Mouse (Mus musculus): ENCODE data around the gene Dnm3. TPM values are rescaled to one million over a fixed set of nuclear protein-coding genes. Genes with fewer than 3 reads are reported as not detected.
A peak's percentile ranks its signal among the peaks of the same experiment; 100 is the strongest.

Dnm3 gene
- polyA plus RNA-seq, 1 experiment from 2014 or later, result 27.8 TPM

- Histone ChIP-seq H3K36me3 (no peaks in the 10 kb centered on the region), H3K9ac (no peak overlapping the region), H3K9me3 (no peaks in the 10 kb centered on the region), H3K4me2 (replicated peaks) (no peak overlapping the region), H3K27me3 (replicated peaks) (no peaks in the 10 kb centered on the region), H3K4me1 (no peaks in the 10 kb centered on the region; the same call in 1 of the 2 replicates), H3K4me3 (no peak overlapping the region), H3K27ac (no peak overlapping the region)
- ATAC-seq (ENCODE audit: low FRiP score, low read depth), result no peak
- WGBS, result 79% methylated on average over 7 of the region's 7 CpGs
These were observed 252.2 kb downstream of the Dnm3 start for GRCm38 (mm10) chr1:162225621-162226147.

- Histone ChIP-seq H3K27ac (no peak overlapping the region), H3K4me1 (no peaks in the 10 kb centered on the region; the same call in 1 of the 2 replicates), H3K4me2 (replicated peaks) (no peak overlapping the region), H3K36me3 (no peaks in the 10 kb centered on the region), H3K4me3 (no peak overlapping the region), H3K9ac (no peak overlapping the region), H3K27me3 (replicated peaks) (no peaks in the 10 kb centered on the region), H3K9me3 (no peaks in the 10 kb centered on the region)
- ATAC-seq (ENCODE audit: low FRiP score, low read depth), result no peak
- WGBS, result 71% methylated on average over 10 of the region's 10 CpGs
These were observed 252.8 kb downstream of the Dnm3 start for GRCm38 (mm10) chr1:162224817-162225605.

- no peak overlapping the region for H3K27ac ChIP-seq
- no peaks in the 10 kb centered on the region for H3K9me3 ChIP-seq
- WGBS, result 89% methylated on average over 3 of the region's 3 CpGs
- ATAC-seq (ENCODE audit: low FRiP score, low read depth), result no peak
- no peaks in the 10 kb centered on the region; the same call in 1 of the 2 replicates for H3K4me1 ChIP-seq
- H3K9ac ChIP-seq, result no peak overlapping the region
- no peaks in the 10 kb centered on the region for H3K36me3 ChIP-seq
- H3K4me3 ChIP-seq, result no peak overlapping the region
- no peak overlapping the region for H3K4me2 ChIP-seq (replicated peaks)
- H3K27me3 ChIP-seq (replicated peaks), result no peaks in the 10 kb centered on the region
These were observed 253.8 kb downstream of the Dnm3 start for GRCm38 (mm10) chr1:162224061-162224460.

- Histone ChIP-seq H3K27me3 (replicated peaks) (no peaks in the 10 kb centered on the region), H3K9ac (no peak overlapping the region), H3K36me3 (no peaks in the 10 kb centered on the region), H3K4me1 (no peaks in the 10 kb centered on the region; the same call in 1 of the 2 replicates), H3K4me3 (no peak overlapping the region), H3K27ac (no peak overlapping the region), H3K4me2 (replicated peaks) (no peak overlapping the region; the same call in 1 of the 2 replicates), H3K9me3 (no peaks in the 10 kb centered on the region)
- 87% methylated on average over 8 of the region's 8 CpGs for WGBS
- no peak for ATAC-seq (ENCODE audit: low FRiP score, low read depth)
These were observed 254.4 kb downstream of the Dnm3 start for GRCm38 (mm10) chr1:162223258-162223940.

- Histone ChIP-seq H3K4me3 (no peak overlapping the region), H3K9ac (no peak overlapping the region), H3K27ac (no peak overlapping the region), H3K4me1 (peaks cover 6% of the 10 kb centered on the region), H3K4me2 (replicated peaks) (no peak overlapping the region), H3K9me3 (no peaks in the 10 kb centered on the region), H3K36me3 (no peaks in the 10 kb centered on the region), H3K27me3 (replicated peaks) (no peaks in the 10 kb centered on the region)
- ATAC-seq (ENCODE audit: low FRiP score, low read depth), result no peak
These were observed 255.5 kb downstream of the Dnm3 start for GRCm38 (mm10) chr1:162222353-162222752.

- no peak overlapping the region for H3K27ac ChIP-seq
- no peak overlapping the region for H3K9ac ChIP-seq
- no peaks in the 10 kb centered on the region for H3K36me3 ChIP-seq
- H3K4me1 ChIP-seq, result peaks cover 7% of the 10 kb centered on the region
- H3K9me3 ChIP-seq, result no peaks in the 10 kb centered on the region
- no peaks in the 10 kb centered on the region for H3K27me3 ChIP-seq (replicated peaks)
- no peak overlapping the region for H3K4me3 ChIP-seq
- H3K4me2 ChIP-seq (replicated peaks), result 0 out of 2 replicates have a peak overlapping the region, but pooled peaks have one; percentile 16
- ATAC-seq (ENCODE audit: low FRiP score, low read depth), result no peak
- 63% methylated on average over 4 of the region's 4 CpGs for WGBS
These were observed 256.0 kb downstream of the Dnm3 start for GRCm38 (mm10) chr1:162221801-162222301.

- Histone ChIP-seq H3K9ac (no peak overlapping the region), H3K4me3 (no peak overlapping the region), H3K4me2 (replicated peaks) (0 out of 2 replicates have a peak overlapping the region, but pooled peaks have one; percentile 24), H3K9me3 (no peaks in the 10 kb centered on the region), H3K4me1 (peaks cover 7% of the 10 kb centered on the region), H3K27me3 (replicated peaks) (no peaks in the 10 kb centered on the region), H3K27ac (no peak overlapping the region), H3K36me3 (no peaks in the 10 kb centered on the region)
- no peak for ATAC-seq (ENCODE audit: low FRiP score, low read depth)
These were observed 256.9 kb downstream of the Dnm3 start for GRCm38 (mm10) chr1:162220891-162221290.

- H3K27me3 ChIP-seq (replicated peaks), result no peaks in the 10 kb centered on the region
- WGBS, result 81% methylated on average over 1 of the region's 1 CpGs
- H3K4me2 ChIP-seq (replicated peaks), result no peak overlapping the region
- no peaks in the 10 kb centered on the region for H3K36me3 ChIP-seq
- no peak overlapping the region for H3K27ac ChIP-seq
- no peaks in the 10 kb centered on the region for H3K9me3 ChIP-seq
- ATAC-seq (ENCODE audit: low FRiP score, low read depth), result no peak
- no peak overlapping the region for H3K9ac ChIP-seq
- no peak overlapping the region for H3K4me3 ChIP-seq
- H3K4me1 ChIP-seq, result peaks cover 7% of the 10 kb centered on the region
These were observed 258.1 kb downstream of the Dnm3 start for GRCm38 (mm10) chr1:162219781-162220180.

- no peaks in the 10 kb centered on the region for H3K36me3 ChIP-seq
- H3K9me3 ChIP-seq, result no peaks in the 10 kb centered on the region
- peaks cover 7% of the 10 kb centered on the region for H3K4me1 ChIP-seq
- peak overlapping the region; percentile 34 for H3K4me3 ChIP-seq
- H3K9ac ChIP-seq, result peak overlapping the region; percentile 40; the same call in 1 of the 2 replicates
- no peak for ATAC-seq (ENCODE audit: low FRiP score, low read depth)
- WGBS, result 68% methylated on average over 8 of the region's 8 CpGs
- no peaks in the 10 kb centered on the region for H3K27me3 ChIP-seq (replicated peaks)
- H3K27ac ChIP-seq, result no peak overlapping the region
- no peak overlapping the region for H3K4me2 ChIP-seq (replicated peaks)
These were observed 259.2 kb downstream of the Dnm3 start for GRCm38 (mm10) chr1:162218530-162219180.

- Histone ChIP-seq H3K9ac (peak overlapping the region; percentile 33; the same call in 1 of the 2 replicates), H3K4me3 (peak overlapping the region; percentile 34), H3K27ac (peak overlapping the region; percentile 82), H3K9me3 (no peaks in the 10 kb centered on the region), H3K27me3 (replicated peaks) (no peaks in the 10 kb centered on the region), H3K36me3 (no peaks in the 10 kb centered on the region), H3K4me2 (replicated peaks) (peak overlapping the region; percentile 26; the same call in 1 of the 2 replicates), H3K4me1 (peaks cover 7% of the 10 kb centered on the region)
- 57% methylated on average over 15 of the region's 15 CpGs for WGBS
- peak; percentile 87 for ATAC-seq (ENCODE audit: low FRiP score, low read depth)
These were observed 260.4 kb downstream of the Dnm3 start for GRCm38 (mm10) chr1:162217340-162217974.

- no peak for ATAC-seq (ENCODE audit: low FRiP score, low read depth)
- no peaks in the 10 kb centered on the region for H3K36me3 ChIP-seq
- H3K27ac ChIP-seq, result no peak overlapping the region
- no peak overlapping the region for H3K4me3 ChIP-seq
- WGBS, result 38% methylated on average over 4 of the region's 4 CpGs
- H3K27me3 ChIP-seq (replicated peaks), result no peaks in the 10 kb centered on the region
- no peaks in the 10 kb centered on the region for H3K9me3 ChIP-seq
- H3K4me1 ChIP-seq, result peaks cover 7% of the 10 kb centered on the region
- no peak overlapping the region for H3K4me2 ChIP-seq (replicated peaks)
- H3K9ac ChIP-seq, result no peak overlapping the region
These were observed 261.2 kb downstream of the Dnm3 start for GRCm38 (mm10) chr1:162216656-162217055.

All from neural tube, embryonic 12.5 days (tissue).